Mouse (Mus musculus) monocyte, adult 5-6 weeks (primary cell): ENCODE measurements around the gene Ankrd13b. TPM values are rescaled to one million over a fixed set of nuclear protein-coding genes. Genes with fewer than 3 reads are reported as not detected.

Experiments used
- ATAC-seq: fragments of 153-309, 156-312 bp; replicated peaks from 2 replicates; pipeline ENCODE4 v1.8.0; 2017; ENCODE audit warnings: mild to moderate bottlenecking; ENCODE audit not compliant: low TSS enrichment, insufficient number of reproducible peaks, severe bottlenecking, poor library complexity, low FRiP score
- total RNA-seq: library from RNA; stranded (forward); fragments of 200-1000, 200-491, 200-594 nt; gene quantifications from 3 replicates; pipeline ENCODE4 v1.2.3, GENCODE M21; 2017

The Ankrd13b gene
- total RNA-seq, 1 experiment from 2014 or later = not detected

- no peak for ATAC-seq
Observed at GRCm38 (mm10) chr11:77440081-77440480, 49.4 kb downstream of the Ankrd13b start.

GRCm38 (mm10) chr11:77437026-77437425 lies 52.5 kb downstream of the Ankrd13b start:
- no peak for ATAC-seq

- no peak for ATAC-seq
Observed at GRCm38 (mm10) chr11:77428446-77428845, 61.0 kb downstream of the Ankrd13b start.

- no peak for ATAC-seq
Observed at GRCm38 (mm10) chr11:77423175-77423859, 66.2 kb downstream of the Ankrd13b start.

Other genes starting within 250 kb of the Ankrd13b start
- gene Coro6, start 27.3 kb downstream of the Ankrd13b start, total RNA-seq = 0.19 to 1.1 TPM in 2 of 3 replicates, not detected in the other
- gene Git1, start 3.9 kb upstream of the Ankrd13b start, total RNA-seq = 10.6 to 14.7 TPM (median 13.6 TPM) in 3 replicates
- gene Abhd15, start 25.4 kb upstream of the Ankrd13b start, total RNA-seq = 3.7 to 13.8 TPM (median 7.7 TPM) in 3 replicates
- 0.68 TPM in 1 of 3 replicates, not detected in the others for gene Trp53i13, start 26.3 kb upstream of the Ankrd13b start, total RNA-seq
- not detected in 3 replicates for gene Gm10392, start 29.5 kb upstream of the Ankrd13b start, total RNA-seq
- gene Taok1, start 118.1 kb upstream of the Ankrd13b start, total RNA-seq = 63.1 to 91.5 TPM (median 68.0 TPM) in 3 replicates
- gene Nufip2, start 196.5 kb upstream of the Ankrd13b start, total RNA-seq = 135 to 169 TPM (median 146 TPM) in 3 replicates
- not detected in 3 replicates for gene Cryba1, start 235.6 kb upstream of the Ankrd13b start, total RNA-seq